Mouse (Mus musculus): ENCODE results near the gene Pctp. TPM values are rescaled to one million over a fixed set of nuclear protein-coding genes. Genes with fewer than 3 reads are reported as not detected.
A peak's percentile ranks its signal among the peaks of the same experiment; 100 is the strongest.

The Pctp gene
- 1 to 10 TPM; 3.5 to 5.1 (median 4.6) TPM for total RNA-seq (2022)

DNA sequence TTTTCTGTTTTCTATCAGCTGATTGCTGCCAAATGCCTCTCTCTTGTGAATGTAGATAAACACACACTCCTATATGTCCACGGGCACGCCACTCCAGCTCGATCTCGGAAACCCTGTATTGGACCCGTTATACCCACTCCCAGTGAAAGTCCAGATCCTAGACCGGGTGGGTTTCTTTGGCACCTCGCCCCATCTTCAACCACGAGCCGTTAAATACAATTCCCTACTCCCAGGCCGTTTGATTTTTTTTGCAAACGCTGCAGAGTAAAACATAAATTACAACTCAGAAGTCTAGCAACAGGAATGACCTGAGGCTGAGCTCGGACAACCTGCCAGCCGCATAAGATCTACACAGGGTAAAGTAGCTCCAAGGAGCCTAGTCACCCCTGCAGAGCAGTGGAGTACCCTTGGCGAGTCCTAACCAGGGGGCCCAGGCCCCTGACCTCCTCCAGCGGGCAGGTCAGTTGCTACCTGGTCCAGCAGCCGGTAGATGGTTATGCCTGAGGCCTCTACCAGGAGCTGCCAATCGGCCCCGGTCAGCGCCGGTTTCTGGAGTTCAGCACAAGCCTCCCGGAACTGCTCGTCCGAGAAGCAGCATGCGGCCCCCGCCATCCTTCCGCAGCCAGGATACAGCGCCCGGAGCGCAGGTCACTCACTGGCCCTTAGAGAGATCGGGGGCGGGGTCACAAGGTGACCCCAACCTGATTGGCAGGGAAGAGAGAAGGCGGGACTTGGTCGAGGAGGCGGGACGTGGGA is at the start of gene Pctp:
Gene Pctp (minus strand): TSS at position 664 of the 756 bp plus-strand sequence.
- peak; percentile 74 for DNase-seq (ENCODE audit: low spot score)

DNA sequence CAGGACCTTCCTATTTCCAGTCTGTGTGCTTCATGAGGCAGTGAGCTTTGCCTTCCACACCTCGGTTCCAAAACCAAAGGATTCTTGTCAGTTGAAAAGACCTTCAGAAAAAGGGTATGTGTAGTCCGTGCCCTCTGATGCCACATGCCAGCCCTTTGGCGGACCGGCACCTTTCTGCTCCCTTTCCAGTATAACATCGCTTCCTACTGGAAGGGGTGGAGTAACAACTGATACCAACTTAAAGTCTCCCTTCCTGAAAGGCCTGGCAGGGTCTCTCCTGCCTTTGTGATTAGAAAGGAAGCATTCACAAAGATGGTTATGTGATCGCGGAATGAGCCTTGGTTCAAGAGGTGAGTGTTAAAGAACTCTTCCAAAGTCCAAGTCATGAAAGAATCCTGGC is 47.3 kb upstream of the Pctp start:
- no peak for DNase-seq (ENCODE audit: low spot score)

DNA sequence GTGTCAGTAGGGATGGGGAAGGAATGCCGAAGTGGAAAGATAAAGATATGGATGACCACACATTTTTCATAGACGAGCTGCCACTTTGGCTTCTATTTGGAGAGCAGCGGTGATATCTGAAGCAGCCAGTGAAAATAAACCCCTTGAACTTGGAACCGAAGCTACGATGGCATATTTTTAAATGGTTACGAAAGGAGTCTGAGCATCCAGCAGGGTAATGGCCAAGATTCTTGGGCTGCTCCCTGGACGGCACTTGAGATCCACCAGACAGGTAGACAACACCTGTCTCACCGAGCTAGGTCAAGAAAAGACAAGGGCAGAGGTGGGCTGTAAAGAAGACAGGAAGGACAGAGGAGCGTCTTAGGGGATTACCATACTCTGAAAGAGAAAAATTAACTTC is 44.6 kb upstream of the Pctp start:
- DNase-seq (ENCODE audit: low spot score), result no peak

DNA sequence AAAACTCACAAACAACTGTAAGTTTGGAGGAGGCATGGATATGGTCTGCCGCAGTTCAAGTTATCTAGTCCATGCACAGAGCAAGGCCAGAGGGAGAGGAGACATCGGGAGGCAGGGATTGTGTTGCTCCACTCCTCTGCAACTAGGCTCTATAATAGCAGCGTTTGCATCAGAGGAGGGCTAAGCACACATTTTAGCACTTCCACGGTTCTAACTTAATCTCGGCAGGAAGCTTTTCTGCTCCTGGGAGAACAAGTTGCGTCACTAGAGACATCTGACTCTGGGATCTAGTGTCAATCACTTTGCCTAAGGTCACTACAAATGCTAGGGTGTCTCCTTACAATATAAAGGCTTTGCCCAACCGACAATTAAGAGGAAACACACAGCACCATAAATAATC is 43.5 kb upstream of the Pctp start:
- no peak for DNase-seq (ENCODE audit: low spot score)

DNA sequence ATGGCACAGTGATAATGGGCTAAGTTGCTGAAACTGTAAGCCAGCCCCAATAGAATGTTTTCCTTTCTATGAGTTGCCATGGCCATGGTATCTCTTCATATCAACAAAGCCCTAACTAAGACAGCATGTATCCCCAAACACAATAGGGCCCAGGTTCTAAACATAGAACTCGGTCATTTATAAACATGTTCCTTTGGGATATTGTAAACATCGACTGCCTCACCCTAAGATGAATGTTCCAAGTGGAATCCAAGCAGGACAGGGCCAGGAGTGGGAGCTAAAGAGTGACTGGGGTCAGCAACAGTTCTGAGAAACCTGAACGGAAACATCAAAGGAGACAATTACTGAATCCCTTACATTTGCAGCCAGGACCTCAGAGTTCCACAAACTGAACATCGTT is 41.8 kb upstream of the Pctp start:
- DNase-seq (ENCODE audit: low spot score), result no peak

DNA sequence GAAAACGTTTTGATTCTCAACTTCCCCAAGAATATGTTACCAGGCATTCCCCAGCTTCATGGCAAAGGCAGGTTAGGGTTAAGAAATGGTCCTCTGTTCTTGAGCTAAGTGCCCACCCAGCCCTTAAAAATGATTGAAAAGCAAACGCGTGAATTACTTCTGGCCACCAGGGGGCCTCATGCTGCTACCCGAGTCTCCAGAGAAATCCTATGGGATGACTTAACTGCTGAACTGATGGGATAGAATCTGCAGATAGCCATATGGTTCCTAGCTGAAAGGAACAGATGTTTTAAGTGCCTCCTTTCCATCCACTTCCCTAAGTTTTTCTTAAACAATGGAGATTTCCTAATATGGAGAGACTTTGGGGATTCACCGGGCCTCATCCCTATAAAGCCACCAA is 35.3 kb upstream of the Pctp start:
- no peak for DNase-seq (ENCODE audit: low spot score)

DNA sequence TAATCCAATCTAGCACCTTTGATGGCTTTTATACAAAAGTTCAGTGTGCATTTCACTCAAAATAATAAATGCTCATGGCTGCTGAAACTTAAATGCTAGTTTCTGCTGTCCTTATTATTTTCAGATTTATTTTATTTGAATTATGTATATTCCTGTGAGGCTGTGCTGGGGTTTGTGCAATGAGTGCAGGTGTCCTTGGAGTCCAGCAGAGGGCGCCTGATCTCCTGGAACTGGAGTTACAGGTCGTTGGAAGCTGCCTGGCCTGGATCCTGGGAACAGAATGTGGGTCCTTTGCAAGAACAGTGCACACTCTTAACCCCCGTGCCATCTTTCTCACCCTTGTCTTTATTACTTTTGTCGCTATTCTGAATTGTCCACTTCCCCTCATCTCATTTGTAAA is 33.7 kb upstream of the Pctp start:
- DNase-seq (ENCODE audit: low spot score), result no peak

DNA sequence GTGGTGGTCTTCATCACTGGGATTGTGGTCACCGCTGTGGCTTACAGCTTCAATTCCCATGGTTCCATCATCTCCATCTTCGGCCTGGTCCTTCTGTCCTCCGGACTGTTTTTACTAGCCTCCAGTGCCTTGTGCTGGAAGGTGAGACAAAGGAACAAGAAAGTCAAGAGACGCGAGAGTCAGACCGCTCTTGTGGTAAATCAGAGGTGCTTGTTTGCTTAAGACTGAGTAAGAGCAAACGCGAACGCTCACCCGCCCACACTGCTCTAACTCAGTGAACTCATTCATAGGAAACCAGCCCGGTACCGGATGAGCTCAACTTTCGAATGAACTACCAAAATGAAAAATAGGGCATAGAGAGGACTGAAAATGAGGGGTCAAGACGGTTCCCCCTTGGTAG is 32.8 kb upstream of the Pctp start:
- no peak for DNase-seq (ENCODE audit: low spot score)

DNA sequence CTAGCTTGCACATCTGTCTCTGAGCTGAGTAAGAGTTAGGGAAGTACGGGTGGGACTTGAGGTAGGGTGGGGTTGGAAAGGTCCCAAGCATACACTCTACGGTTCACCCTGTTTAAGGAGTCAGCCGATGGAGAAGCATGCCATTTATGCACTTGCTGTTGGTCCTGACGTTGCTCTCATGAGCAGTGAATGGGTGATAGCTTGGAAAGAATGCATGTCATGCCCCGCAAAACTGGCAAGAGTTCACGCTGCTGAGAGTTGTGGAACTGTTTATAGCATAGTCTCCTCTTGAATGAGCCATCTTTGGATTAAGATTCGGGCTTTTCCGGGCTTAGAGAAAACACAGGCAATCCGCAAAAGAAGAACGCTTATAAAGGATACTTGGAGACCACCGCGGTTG is 32.0 kb upstream of the Pctp start:
- DNase-seq (ENCODE audit: low spot score), result no peak

DNA sequence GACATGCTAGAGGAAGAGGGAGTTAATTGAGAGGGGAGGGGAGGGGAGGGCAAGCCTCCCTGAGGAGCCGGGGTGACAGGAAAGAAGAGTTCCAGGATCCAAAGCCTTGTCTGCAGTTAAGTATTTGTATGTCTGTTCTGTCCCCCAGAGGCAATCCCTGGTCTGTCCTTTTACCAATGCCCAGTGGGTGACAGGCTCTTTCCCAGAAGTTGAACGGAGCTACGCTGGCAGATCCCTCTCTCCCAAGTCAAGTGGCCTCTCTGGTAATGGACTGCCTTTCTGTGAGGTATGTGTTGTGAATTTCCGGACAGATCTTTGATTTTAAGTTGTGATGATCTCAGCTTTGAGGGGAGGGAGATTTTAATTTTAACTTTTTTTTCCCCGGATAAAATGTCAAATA is 30.7 kb upstream of the Pctp start:
- DNase-seq (ENCODE audit: low spot score), result no peak

DNA sequence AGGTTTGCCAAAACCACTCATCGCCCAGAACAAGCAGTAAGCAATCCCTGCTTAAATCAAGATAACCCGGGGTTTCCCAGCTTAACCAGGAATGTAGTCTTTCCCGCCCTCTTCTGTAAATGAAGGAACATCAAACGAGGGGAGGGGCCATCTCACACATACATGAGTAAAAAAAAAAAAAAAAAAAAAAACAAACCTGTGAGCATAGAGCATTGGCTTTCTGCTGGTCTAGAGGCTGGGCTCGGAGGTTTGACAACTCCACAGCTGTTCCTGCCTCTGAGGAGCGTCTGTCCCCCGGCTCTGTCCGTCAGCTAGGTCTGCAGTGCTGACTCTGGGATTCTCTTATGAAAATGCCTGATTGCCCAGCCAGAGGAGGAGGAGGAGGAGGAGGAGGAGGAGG is 30.1 kb upstream of the Pctp start:
- DNase-seq (ENCODE audit: low spot score), result no peak

DNA sequence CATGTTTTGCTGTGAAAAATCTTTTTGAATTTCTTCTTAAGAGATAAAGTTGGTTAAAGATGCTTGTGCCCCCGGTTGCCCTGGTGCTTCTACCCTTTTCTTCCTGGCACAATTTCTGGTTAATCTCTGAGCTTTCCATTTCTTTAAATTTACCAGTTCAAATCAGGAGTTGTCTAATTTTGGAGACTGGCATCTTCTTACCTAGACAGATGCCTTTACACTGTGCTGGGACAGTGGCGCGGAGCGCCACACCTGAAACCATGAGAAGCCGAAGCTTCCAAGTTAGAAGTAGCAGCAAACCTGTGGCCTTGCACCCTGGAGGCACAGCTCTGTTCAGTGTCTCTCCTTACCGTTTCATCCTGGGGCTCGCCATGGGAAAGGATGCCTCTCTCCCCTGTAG is 28.4 kb upstream of the Pctp start:
- DNase-seq (ENCODE audit: low spot score), result no peak

DNA sequence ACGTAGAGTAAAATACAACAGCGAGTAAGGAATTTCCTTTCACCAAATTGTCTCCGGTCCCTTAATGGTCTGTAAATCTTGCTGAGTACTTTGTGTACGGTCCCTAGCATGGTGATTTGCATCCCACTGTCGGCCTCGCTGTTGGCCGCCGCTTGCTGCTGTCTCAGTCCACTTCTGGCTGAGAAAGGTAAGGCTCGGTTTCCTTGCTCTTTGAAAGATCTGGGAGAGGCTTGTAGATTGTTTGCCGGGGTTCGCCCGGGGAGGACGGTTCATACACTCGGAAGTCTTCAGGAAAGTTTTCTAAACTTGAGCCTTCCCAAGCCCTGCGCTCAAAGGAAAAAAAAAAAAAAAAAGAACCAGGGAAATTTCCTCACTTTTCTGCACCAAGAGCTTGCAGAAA is 27.9 kb upstream of the Pctp start:
- peak; percentile 67 for DNase-seq (ENCODE audit: low spot score)

DNA sequence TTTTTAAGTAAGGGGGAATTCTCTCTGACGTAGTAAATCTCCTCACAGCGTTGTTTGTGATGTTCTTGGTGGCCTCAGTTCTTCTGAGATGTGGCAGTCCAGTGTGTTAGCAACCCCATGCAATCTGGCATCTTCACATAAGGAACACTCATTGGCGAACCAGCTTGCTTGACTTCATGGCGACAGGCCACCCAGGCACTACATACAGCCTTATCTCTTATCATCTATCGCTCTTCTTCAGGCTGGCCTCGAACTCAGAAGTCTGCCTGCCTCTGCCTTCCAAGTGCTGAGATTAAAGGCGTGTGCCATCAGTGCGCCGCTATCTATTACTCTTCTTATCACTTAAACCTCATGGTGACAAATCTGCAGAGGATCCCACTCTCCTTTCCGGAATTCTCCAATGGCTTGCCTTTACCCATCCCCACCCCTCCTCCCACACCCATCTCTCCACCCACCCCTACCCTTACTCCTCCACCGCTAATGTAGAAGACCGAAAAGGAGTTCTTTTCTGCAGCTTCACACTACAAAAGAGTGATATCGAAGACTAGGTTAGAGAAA is 27.2 kb upstream of the Pctp start, which contains the start of gene Tmem100:
Gene Tmem100 (plus strand): TSS at position 508 of the 558 bp plus-strand sequence.
- no peak for DNase-seq (ENCODE audit: low spot score)

DNA sequence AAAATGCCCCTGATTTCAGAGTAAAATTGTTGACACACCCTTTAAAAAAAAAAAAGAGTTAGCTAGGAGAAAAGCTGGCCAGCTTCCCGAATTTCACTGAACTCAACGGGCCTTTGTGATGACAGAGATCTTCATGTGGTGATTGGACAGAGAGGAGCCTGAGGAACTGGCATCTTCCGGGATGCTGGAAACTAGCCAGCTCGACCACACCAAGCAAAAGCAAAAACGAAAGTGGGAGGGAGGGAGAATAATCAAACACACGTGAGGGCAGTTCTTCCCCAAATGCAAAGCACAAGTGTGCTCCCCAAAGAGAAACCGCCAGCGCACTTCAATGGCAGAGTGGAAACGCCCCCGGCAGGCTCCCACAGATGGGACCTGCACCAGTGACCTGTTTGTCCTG is 26.7 kb upstream of the Pctp start:
- DNase-seq (ENCODE audit: low spot score), result peak; percentile 66

DNA sequence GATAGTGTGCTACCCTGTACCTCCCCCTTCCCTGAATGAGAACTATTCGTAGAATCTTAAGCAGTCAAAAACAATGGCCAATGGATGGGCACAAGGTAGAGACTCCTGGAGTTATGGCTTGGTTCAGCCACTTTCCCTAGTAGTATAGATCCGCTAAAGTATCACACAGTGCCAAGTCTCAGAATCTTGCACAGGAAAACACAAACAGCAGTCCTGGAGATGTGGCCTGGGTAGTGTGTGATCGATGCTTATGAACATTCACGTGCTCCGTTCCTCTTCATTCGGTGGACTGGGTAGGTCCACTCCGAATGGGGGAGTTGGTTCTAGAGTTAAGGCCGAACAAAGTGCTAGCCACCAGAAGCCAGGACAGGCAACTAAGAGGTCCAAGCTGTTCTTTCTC is 26.1 kb upstream of the Pctp start:
- no peak for DNase-seq (ENCODE audit: low spot score)

DNA sequence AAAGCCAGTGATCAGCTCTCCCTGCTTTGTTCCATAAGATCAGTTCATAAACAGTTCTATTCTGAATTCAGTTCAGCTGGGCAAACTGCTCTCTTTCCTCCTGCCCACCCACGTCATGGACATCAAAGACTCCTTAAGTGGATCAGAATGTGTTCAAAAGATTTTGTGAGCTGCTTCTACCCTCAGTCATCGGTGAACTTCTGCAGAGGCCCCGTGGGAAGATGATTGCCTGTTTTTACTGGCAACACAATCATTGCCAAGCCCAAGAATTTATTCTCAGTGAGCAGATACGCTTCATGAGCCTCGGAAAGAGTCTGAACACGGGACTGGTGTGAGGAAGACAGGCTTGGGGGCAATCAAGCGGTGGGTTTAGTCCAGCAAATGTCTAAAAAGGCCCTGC is 24.5 kb upstream of the Pctp start:
- DNase-seq (ENCODE audit: low spot score), result no peak

DNA sequence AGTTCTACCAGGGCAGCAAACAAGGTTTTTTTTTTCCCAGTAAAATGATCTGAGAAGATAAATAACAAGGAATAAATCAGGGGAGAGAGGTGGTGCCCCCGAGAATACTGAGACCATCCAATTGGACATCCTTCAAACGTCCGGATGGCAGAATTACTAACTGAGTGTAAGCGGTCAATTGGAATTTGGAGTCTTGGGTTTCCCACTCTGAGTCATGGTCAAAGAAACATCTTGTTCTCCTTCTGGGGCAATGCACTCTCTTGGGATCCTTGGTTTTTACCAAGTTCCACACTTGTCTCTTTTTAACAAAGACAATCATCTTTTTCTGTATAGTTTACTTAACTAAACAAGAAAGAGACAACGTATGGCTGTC is 24.1 kb upstream of the Pctp start:
- DNase-seq (ENCODE audit: low spot score), result no peak

DNA sequence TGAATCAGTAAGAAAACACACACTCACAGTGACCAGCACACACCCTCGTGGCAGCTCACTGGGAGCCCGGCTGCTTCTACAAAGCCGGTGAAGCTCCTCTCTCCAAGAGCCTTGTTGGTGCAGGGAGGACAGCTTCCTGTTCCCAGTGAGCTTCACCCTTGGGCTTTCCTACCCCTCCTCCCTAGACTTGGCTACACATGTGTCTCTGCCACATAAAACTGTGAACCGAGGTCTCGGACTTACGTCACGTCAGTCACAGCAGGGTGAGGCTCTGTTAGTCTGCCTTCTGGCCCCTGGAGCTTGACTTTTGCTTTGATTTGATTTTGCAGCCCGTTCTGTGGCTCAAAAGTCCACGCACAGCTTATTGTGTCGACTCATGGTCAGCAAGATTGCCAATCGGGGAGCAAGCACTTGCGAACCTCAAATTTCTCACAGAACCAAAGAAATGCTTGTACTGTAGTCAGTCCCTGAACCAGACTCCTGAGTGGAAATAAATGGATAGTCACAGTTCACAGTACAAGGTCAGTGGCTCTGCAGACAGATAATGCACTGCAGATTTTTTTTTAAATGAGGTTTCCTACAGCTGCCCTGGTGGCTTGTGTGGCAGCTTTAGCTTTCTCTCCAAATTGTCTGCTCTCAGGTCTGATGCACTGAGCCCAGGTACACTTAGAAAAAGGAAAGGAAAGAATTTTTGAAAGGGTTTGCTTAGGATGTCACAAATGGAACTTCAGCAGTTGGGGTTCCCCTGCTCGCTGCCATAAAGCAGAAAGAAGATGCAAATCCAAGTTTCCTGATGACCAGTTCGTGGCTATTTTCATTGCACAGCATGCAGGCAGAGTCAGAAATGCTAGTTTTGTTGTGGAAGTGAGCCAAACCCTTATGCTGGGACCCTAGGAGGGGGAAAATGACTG is 23.5 kb upstream of the Pctp start:
- DNase-seq (ENCODE audit: low spot score), result no peak

DNA sequence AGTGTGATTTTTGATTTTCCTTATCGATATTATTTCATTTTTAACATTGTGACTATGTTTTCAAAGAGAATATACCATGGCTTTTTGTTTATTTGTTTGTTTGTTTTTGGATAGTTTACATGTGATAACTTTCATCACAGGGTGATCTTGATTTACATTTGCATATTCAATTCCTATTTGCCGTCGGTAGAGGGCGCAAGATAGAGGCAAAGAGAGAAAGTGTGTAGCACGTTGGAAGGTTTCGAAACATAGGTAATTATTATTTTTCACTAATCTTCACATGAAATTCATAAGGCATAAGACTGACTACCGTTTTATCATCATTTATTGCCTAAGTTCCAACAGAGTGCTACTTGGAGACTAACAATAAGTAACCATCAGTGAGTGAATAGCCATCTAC is 16.5 kb upstream of the Pctp start:
- no peak for DNase-seq (ENCODE audit: low spot score)

DNA sequence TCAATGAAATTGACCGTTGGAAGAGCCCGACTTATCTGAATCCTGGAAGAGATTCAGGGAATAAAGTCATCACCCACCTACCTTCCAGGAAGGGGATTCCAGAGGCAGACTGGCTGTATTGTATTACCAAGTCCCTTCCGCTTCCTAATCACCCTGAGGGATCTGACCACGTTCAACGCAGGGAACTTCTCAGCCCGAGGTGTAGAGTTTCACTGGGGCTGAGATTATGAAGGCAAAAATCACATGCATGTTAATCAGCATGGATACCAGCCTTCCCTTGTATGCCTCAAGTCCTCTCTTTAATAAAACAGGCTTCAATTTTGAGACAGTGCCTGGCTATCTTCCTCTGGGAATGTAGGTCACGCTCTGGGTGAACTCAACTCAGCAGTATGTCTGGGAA is 12.6 kb upstream of the Pctp start:
- no peak for DNase-seq (ENCODE audit: low spot score)

DNA sequence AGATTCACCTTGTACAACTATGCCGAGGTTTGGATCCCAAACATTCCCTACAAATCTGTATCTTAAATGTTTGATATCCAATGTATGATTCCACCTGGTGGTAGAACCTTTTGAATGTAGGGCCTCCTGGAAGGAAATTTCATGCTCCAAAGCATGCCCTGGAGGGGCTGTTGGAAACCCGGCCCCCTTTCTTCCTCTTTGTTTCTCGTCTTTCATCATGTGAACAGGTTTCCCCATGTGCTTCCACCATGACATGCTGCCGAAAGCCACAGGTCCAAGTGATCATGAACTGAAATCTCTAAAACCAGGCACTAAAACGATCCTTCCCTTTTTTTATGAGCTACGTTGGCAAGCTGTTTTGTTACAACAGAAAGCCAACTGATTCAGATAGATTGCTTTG is 11.0 kb upstream of the Pctp start:
- no peak for DNase-seq (ENCODE audit: low spot score)

Measured in heart, adult 8-10 months (tissue).